Mouse (Mus musculus): ENCODE results near the gene Atg5.

DNA sequence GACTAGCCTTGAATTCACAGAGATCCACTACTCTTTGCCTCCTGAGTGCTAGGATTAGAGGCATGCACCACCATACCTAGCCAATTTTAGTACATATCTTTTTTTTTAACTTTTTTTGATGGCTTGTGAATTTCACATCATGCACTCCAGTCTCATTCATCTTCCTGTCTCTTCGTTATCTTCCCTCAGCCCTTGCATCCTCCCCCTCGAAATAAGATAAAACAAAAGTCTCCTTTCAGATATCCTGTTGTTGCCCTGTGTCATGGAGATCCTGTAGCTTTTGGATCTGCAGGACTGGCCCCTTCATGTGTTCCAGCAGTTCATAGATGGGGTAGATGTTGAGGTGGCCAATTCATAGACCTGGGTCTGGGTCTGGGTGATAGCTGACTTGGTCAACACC, 106.5 kb downstream of the Atg5 start:
- TF ChIP-seq CTCF (conservative IDR thresholded peaks at IDR 0.05; ENCODE audit: low read length) (no peak), POU5F1 (IDR thresholded peaks at IDR 0.05; ENCODE audit: borderline replicate concordance, low read length) (no peak), NANOG (IDR thresholded peaks at IDR 0.05; ENCODE audit: borderline replicate concordance, low read length) (no peak)
